Mouse (Mus musculus) spleen, adult 2 months (tissue): ENCODE measurements at regions not wholly inside any gene's neighbourhood (a gene's known extent, or its start where the extent isn't known, plus 50 kb on each side); places are given as distances from the start of the nearest gene placed in this dataset.
"Not testable (repeated sequence)": the region's sequence is repeated elsewhere in the genome, so short reads cannot be mapped to it uniquely, and the experiment has no call there.

Experiments used
- DNase-seq, 2 experiments: peaks; one replicate each; pipeline versions ENCODE4 v3.0.0 to v3.0.0-alpha.2; 2012 to 2021; ENCODE audit warnings: low spot score in 2 of 2, low read depth in 1 of 2
- H3K27ac ChIP-seq: fragments of 200-500 bp; 2 replicates; pipeline ENCODE4 v1.5.1; 2012; ENCODE audit warnings: low read length, inconsistent platforms; ENCODE audit not compliant: insufficient read depth
- H3K27me3 ChIP-seq: fragments of 200-500 bp; 2 replicates; pipeline ENCODE4 v1.6.1; 2012; ENCODE audit warnings: mild to moderate bottlenecking, moderate library complexity, low read length, inconsistent platforms; ENCODE audit not compliant: control insufficient read depth, insufficient read depth
- H3K36me3 ChIP-seq: fragments of 200-500 bp; 2 replicates; pipeline ENCODE4 v1.6.1; 2012; ENCODE audit warnings: mild to moderate bottlenecking, low read length, inconsistent platforms; ENCODE audit not compliant: control insufficient read depth, insufficient read depth
- H3K4me1 ChIP-seq: fragments of 200-500 bp; 2 replicates; pipeline ENCODE4 v1.6.1; 2011; ENCODE audit warnings: inconsistent platforms; ENCODE audit not compliant: control insufficient read depth, insufficient read depth, insufficient read length
- H3K4me3 ChIP-seq: fragments of 200-500 bp; 2 replicates; pipeline ENCODE4 v1.5.1; 2011; ENCODE audit warnings: mild to moderate bottlenecking, inconsistent platforms; ENCODE audit not compliant: insufficient read depth, insufficient read length; ENCODE audit errors: extremely low read depth
- CTCF ChIP-seq: fragments of 200-500 bp; IDR thresholded peaks from 2 replicates; pipeline ENCODE4 v1.5.1; 2011; ENCODE audit warnings: mild to moderate bottlenecking, inconsistent platforms; ENCODE audit not compliant: insufficient read depth, insufficient read length, insufficient replicate concordance; ENCODE audit errors: extremely low read depth
- POLR2A ChIP-seq: fragments of 200-500 bp; IDR thresholded peaks from 2 replicates; pipeline ENCODE4 v1.6.1; 2011; ENCODE audit warnings: low read depth, low read length, inconsistent platforms
- WGBS: fragments of 180-500 bp; shearing (Covaris S2); methylation state at CpG from one replicate; pipeline ENCODE4 v1.1.7; 2018; 5-methylcytosine and 5-hydroxymethylcytosine counted together

DNA sequence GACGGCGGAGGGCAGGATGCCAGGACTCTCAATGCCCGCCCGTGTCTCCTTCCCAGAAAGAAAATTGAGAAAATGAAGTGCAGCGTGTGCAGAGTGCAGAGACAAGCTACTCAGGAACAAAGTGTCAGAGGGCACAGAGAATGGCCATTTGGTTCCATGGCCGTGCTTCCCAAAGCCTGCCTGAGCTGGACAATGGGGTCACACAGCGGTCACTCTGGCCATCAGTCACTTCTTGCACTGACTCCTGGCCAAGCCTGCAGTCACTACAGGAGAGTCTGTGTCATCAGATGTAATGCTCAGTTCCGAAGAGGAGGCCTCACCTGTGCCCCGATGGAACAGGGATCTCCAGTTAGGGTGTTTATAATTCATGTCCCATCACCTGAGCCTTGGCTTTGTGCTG is 312.6 kb downstream of the Ajap1 start:
- no peaks in the 10 kb centered on the region for H3K4me1 ChIP-seq
- H3K27ac ChIP-seq, result no peak overlapping the region
- H3K27me3 ChIP-seq, result no peaks in the 10 kb centered on the region
- no peaks in the 10 kb centered on the region for H3K36me3 ChIP-seq
- no peak for TF ChIP-seq CTCF
- TF ChIP-seq POLR2A, result no peak
- H3K4me3 ChIP-seq, result no peak overlapping the region
- WGBS, result 82% methylated on average over 9 of the region's 9 CpGs
- DNase-seq, result no peak

DNA sequence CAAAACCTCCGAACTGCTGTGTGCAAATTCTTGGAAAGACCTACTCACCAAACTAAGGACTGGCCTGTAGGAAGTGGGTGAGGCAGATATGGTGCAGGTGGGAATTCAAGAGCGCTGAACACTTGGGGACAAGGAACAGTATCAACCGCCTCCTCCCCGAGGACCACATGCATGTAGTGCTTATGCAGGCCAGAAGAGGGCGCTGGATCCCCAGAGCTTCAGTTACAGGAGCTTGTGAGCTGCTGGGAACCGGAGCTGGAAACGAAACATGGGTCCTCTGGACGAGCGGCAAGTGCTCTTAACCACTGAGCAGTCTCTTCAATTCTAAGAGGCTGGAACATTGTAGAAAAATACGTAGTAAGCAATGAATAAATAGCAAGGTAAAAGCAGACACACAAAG is 317.8 kb downstream of the Ajap1 start:
- no peak for TF ChIP-seq CTCF
- TF ChIP-seq POLR2A, result no peak
- Histone ChIP-seq H3K4me1 (no peaks in the 10 kb centered on the region), H3K36me3 (no peaks in the 10 kb centered on the region), H3K27ac (no peak overlapping the region), H3K4me3 (no peak overlapping the region), H3K27me3 (no peaks in the 10 kb centered on the region)
- DNase-seq, result no peak
- 81% methylated on average over 10 of the region's 10 CpGs for WGBS

DNA sequence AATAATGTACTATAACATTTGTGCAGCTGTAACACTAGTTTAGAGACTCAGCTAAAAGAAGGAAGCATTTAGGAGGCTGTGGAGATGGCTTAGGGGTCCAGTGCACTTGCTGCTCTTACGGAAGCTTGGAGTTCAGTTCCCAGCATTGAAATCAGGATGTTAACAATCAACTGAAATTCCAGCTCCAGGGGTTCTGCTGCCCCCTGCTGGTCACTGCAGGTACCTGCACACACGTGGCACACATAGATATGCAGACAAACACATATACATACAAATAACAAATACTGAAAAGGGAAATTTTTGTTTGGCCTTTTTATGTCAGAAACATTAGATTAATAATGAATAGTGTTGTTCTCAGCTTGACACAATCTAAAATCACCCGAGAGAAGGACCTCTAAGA is 322.5 kb downstream of the Ajap1 start:
- no peak for DNase-seq
- TF ChIP-seq CTCF (no peak), POLR2A (no peak)
- WGBS, result 85% methylated on average over 3 of the region's 3 CpGs
- no peaks in the 10 kb centered on the region for H3K27me3 ChIP-seq
- H3K4me1 ChIP-seq, result no peaks in the 10 kb centered on the region
- no peaks in the 10 kb centered on the region for H3K36me3 ChIP-seq
- no peak overlapping the region for H3K4me3 ChIP-seq
- no peak overlapping the region for H3K27ac ChIP-seq

DNA sequence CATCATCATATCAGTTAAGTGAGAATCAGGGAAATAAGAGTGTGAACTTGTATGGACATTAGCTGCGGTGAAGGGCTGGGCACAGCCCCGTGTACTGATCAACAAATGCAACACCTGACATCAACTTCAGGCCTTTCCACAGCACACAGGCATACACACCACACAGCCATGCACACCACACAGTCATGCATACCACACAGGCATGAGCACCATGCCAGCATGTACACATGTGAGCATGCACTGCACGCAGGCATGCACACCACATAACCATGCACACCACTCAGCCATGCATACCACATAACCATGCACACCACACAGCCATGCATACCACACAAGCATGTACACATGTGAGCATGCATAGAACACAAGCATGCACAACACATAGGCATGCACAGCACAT is 325.0 kb downstream of the Ajap1 start:
- DNase-seq, result no peak
- Histone ChIP-seq H3K4me1 (no peaks in the 10 kb centered on the region), H3K27ac (no peak overlapping the region), H3K36me3 (no peaks in the 10 kb centered on the region), H3K4me3 (no peak overlapping the region), H3K27me3 (no peaks in the 10 kb centered on the region)
- TF ChIP-seq CTCF (no peak), POLR2A (no peak)
- 92% methylated on average over 3 of the region's 3 CpGs for WGBS

DNA sequence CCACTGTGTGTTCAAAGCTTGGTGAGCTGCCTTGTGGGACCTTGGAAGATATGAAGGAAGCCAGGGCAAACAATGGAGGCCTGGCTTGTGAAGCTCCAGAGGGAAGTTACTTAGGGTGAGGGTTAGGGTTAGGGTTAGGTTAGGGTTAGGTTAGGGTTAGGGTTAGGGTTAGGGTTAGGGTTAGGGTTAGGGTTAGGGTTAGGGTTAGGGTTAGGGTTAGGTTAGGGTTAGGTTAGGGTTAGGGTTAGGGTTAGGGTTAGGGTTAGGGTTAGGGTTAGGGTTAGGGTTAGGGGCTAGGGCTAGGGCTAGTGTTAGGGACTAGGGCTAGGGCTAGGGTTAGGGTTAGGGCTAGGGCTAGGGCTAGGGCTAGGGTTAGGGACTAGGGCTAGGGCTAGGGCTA is 329.7 kb downstream of the Ajap1 start:
- H3K36me3 ChIP-seq, H3K4me3 ChIP-seq, H3K27ac ChIP-seq, DNase-seq, H3K27me3 ChIP-seq, H3K4me1 ChIP-seq: not testable (repeated sequence)

DNA sequence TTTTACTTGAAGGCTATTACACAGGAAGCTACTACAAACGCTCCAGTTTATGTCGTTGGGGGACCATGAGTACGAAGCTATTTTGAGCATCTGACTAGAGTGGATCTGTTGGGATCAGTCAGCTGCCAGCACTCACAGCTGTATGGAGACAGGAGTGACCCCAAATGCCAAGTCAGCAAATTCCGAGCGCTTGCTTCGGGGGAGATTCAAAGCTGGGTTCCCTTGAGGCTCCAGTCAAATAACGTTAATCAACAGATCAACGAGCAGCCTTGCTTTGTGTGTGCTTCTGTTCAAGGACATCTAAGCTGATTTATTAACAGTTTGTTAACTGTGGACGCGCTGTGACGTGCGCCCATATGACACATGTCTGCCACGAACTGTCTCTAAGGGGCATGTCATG is 349.5 kb downstream of the Ajap1 start:
- no peaks in the 10 kb centered on the region for H3K27me3 ChIP-seq
- TF ChIP-seq CTCF (no peak), POLR2A (no peak)
- no peaks in the 10 kb centered on the region for H3K36me3 ChIP-seq
- no peaks in the 10 kb centered on the region for H3K4me1 ChIP-seq
- WGBS, result 90% methylated on average over 13 of the region's 13 CpGs
- no peak overlapping the region for H3K4me3 ChIP-seq
- DNase-seq, result no peak
- H3K27ac ChIP-seq, result no peak overlapping the region

DNA sequence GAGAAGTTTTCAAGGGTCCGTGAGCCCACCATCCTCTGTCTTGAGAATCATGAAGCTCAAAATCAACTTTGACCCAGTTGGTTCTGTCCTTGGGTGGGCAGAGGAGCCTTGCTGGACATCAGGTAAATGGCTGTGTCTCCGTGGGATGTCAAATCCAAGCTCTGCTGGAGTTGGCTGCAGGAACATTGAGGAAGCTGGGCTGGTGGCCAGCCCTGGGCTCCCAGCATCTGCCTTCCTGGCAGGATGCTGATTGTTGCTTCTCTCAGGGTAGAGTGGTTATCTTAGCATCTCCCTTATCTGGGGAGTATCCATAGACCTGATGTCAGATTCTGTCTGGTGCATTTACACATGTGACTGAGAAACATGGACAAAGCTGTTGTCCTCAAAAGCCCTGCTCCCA is 353.3 kb downstream of the Ajap1 start:
- no peak for DNase-seq
- WGBS, result 70% methylated on average over 2 of the region's 2 CpGs
- Histone ChIP-seq H3K4me3 (no peak overlapping the region), H3K36me3 (no peaks in the 10 kb centered on the region), H3K27me3 (no peaks in the 10 kb centered on the region), H3K4me1 (no peaks in the 10 kb centered on the region), H3K27ac (no peak overlapping the region)
- TF ChIP-seq CTCF (no peak), POLR2A (no peak)

DNA sequence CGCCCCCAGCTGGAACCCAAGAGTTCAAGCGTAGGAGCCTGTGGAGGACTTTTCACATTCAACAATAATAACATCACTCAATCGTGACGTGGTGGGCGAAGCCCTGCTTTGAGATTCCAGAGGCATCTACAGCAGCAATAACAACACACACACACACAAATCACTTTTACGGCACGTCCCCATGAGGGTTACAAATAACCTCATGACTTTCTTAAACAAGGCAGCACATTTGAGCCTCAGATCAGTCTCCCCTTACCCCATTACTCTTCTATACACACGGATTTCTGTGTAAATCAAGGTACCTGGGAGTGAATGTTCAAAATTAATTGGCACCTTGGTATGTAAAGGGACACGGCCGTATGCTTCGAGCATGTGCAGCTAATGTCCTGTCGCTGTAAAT is 354.4 kb downstream of the Ajap1 start:
- H3K36me3 ChIP-seq, result no peaks in the 10 kb centered on the region
- no peaks in the 10 kb centered on the region for H3K27me3 ChIP-seq
- no peak overlapping the region for H3K4me3 ChIP-seq
- WGBS, result 90% methylated on average over 12 of the region's 12 CpGs
- no peak overlapping the region for H3K27ac ChIP-seq
- no peak for DNase-seq
- H3K4me1 ChIP-seq, result no peaks in the 10 kb centered on the region
- no peak for TF ChIP-seq POLR2A
- TF ChIP-seq CTCF, result no peak
